Mouse (Mus musculus): ENCODE data around the gene Abt1. TPM values are rescaled to one million over a fixed set of nuclear protein-coding genes. Genes with fewer than 3 reads are reported as not detected.

Gene Abt1
- polyA plus RNA-seq (2014; fragmentation: Illumina TruSeq; extraction: RNeasy Lipid Tissue Mini Kit (QIAGEN cat#74804); ENCODE audit: low read depth, low replicate concordance), result 2.2 TPM

DNA sequence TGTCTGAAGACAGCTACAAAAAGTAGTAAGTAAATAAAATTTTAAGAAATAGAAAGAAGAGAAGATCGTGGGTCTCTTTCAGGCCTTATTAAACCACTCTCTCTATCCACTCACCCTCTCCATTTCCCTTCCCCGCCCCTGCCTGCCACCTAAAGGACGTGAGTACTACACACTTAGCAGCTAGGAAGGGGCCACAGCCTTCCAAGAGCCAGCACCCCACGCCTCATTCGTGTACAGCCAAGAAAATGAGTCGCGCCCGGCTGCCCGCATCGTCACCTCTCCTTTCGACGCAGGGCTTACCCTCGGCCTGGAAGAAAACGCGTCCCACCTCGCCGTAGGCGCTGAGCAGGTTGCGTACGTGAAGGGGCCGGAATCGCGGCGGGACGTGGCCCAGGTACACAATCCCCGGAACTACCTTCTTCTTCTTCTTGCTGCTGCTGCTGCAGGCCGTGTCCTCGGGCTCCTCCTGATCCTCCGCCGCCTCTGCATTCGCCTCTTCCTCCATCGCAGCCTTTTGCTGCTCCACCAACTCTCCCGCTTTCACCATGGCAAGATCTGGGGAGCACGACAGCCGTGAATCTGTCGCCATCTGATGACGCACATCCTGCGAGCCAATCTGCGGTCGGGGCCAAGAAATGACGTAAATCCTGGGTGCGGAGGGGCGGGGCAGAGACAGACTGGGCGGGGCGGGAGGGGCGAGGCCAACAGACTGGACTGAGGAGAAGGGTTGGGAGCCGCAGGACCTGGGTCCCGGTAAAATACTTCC is at the start of gene Abt1:
Gene Abt1 (minus strand): TSS at position 581 of the 766 bp plus-strand sequence.

DNA sequence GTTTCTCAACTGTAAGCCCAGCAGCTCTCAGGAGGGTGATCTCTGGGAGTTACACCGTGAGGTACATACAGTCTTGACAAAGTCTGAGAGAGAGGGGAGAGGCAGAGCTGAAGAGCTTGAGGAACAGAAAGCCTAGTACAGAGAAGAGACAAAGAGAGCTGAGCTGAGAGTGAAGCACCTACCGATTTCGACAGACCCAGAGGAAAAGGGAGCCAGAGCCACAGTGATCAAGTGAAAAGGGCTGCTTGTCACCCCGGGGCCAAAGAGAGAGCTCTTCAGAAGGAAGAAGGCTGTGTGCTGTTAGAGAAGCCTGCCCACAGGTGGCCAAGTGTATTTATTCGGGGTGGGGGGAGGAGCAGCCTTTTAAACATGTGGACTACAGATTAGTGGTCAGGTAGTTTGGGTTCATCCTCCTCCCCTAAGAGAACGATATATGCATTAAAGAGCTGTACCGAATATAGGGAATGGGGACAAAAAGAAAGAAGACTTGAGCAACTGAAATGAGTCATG is 42.0 kb upstream of the Abt1 start, which contains the start of gene Btn1a1:
Gene Btn1a1 (minus strand): TSS at position 302 of the 510 bp plus-strand sequence.

DNA sequence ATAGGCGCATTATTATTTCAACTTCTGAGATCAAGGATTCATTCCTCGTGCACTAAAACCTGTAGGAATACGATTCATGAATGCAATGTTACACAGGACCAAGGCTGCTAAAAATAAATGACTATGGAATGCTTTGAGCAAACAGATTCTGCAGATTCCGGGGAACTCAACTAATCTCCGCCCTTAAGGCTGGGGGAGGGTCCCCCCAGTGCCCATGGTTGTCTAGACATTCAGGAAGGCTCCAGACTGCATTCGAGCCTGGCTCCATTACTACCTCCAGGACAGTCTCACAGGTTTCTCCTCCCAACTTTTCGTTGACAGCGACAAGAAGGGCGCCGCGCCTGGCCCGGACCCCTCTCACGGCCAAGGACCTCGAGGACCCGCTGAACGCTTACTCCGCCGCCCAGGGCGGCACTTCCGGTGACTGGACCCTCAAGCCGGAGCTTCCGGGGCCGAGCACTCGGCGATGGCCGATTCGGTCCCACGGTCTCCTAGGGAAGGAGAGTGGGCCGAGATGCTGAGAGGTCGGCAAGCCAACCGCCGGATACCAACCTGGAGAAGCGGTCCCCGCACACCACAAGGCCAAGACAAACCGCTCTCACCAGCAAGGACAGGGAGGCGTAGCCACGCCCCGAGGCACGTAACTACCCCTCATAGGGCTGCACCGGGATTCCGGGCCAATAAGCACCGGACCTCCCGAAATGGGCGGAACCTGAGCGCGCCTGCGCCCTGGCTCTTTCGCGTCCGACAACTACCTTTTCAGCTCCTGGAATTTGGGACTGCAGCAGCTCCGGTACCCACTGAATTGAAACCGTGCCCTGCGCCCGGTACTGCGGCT is 54.9 kb downstream of the Abt1 start, which contains the start of gene Zfp322a:
Gene Zfp322a (minus strand): TSS at position 626 of the 838 bp plus-strand sequence.

Other genes starting within 250 kb of the Abt1 start
- not detected for gene Vmn1r220, start 235.9 kb downstream of the Abt1 start, polyA plus RNA-seq (2014; fragmentation: Illumina TruSeq; extraction: RNeasy Lipid Tissue Mini Kit (QIAGEN cat#74804); ENCODE audit: low read depth, low replicate concordance)
- gene Vmn1r221, start 209.7 kb downstream of the Abt1 start, polyA plus RNA-seq (2014; fragmentation: Illumina TruSeq; extraction: RNeasy Lipid Tissue Mini Kit (QIAGEN cat#74804); ENCODE audit: low read depth, low replicate concordance), result not detected
- gene Vmn1r222, start 187.9 kb downstream of the Abt1 start, polyA plus RNA-seq (2014; fragmentation: Illumina TruSeq; extraction: RNeasy Lipid Tissue Mini Kit (QIAGEN cat#74804); ENCODE audit: low read depth, low replicate concordance), result not detected
- gene Vmn1r223, start 176.7 kb downstream of the Abt1 start, polyA plus RNA-seq (2014; fragmentation: Illumina TruSeq; extraction: RNeasy Lipid Tissue Mini Kit (QIAGEN cat#74804); ENCODE audit: low read depth, low replicate concordance), result not detected
- 97.3 TPM for gene Zfp322a, start 54.7 kb downstream of the Abt1 start, polyA plus RNA-seq (2014; fragmentation: Illumina TruSeq; extraction: RNeasy Lipid Tissue Mini Kit (QIAGEN cat#74804); ENCODE audit: low read depth, low replicate concordance)
- gene Btn1a1, start 42.0 kb upstream of the Abt1 start, polyA plus RNA-seq (2014; fragmentation: Illumina TruSeq; extraction: RNeasy Lipid Tissue Mini Kit (QIAGEN cat#74804); ENCODE audit: low read depth, low replicate concordance), result 4.6 TPM
- gene Btn2a2, start 65.0 kb upstream of the Abt1 start, polyA plus RNA-seq (2014; fragmentation: Illumina TruSeq; extraction: RNeasy Lipid Tissue Mini Kit (QIAGEN cat#74804); ENCODE audit: low read depth, low replicate concordance), result not detected
- not detected for gene Hist1h4h, start 107.2 kb upstream of the Abt1 start, polyA plus RNA-seq (2014; fragmentation: Illumina TruSeq; extraction: RNeasy Lipid Tissue Mini Kit (QIAGEN cat#74804); ENCODE audit: low read depth, low replicate concordance)
- not detected for gene Hist1h2af, start 110.0 kb upstream of the Abt1 start, polyA plus RNA-seq (2014; fragmentation: Illumina TruSeq; extraction: RNeasy Lipid Tissue Mini Kit (QIAGEN cat#74804); ENCODE audit: low read depth, low replicate concordance)
- not detected for gene Hist1h3g, start 111.6 kb upstream of the Abt1 start, polyA plus RNA-seq (2014; fragmentation: Illumina TruSeq; extraction: RNeasy Lipid Tissue Mini Kit (QIAGEN cat#74804); ENCODE audit: low read depth, low replicate concordance)
- 2.1 TPM for gene Hist1h2bh, start 119.5 kb upstream of the Abt1 start, polyA plus RNA-seq (2014; fragmentation: Illumina TruSeq; extraction: RNeasy Lipid Tissue Mini Kit (QIAGEN cat#74804); ENCODE audit: low read depth, low replicate concordance)
- not detected for gene Hist1h3f, start 120.2 kb upstream of the Abt1 start, polyA plus RNA-seq (2014; fragmentation: Illumina TruSeq; extraction: RNeasy Lipid Tissue Mini Kit (QIAGEN cat#74804); ENCODE audit: low read depth, low replicate concordance)
- gene Hist1h4f, start 127.8 kb upstream of the Abt1 start, polyA plus RNA-seq (2014; fragmentation: Illumina TruSeq; extraction: RNeasy Lipid Tissue Mini Kit (QIAGEN cat#74804); ENCODE audit: low read depth, low replicate concordance), result not detected
- gene Hist1h1d, start 129.4 kb upstream of the Abt1 start, polyA plus RNA-seq (2014; fragmentation: Illumina TruSeq; extraction: RNeasy Lipid Tissue Mini Kit (QIAGEN cat#74804); ENCODE audit: low read depth, low replicate concordance), result 3.9 TPM
- not detected for gene Hist1h3e, start 138.5 kb upstream of the Abt1 start, polyA plus RNA-seq (2014; fragmentation: Illumina TruSeq; extraction: RNeasy Lipid Tissue Mini Kit (QIAGEN cat#74804); ENCODE audit: low read depth, low replicate concordance)
- gene Hist1h2ae, start 147.4 kb upstream of the Abt1 start, polyA plus RNA-seq (2014; fragmentation: Illumina TruSeq; extraction: RNeasy Lipid Tissue Mini Kit (QIAGEN cat#74804); ENCODE audit: low read depth, low replicate concordance), result not detected
- 3.6 TPM for gene Hist1h2bg, start 147.5 kb upstream of the Abt1 start, polyA plus RNA-seq (2014; fragmentation: Illumina TruSeq; extraction: RNeasy Lipid Tissue Mini Kit (QIAGEN cat#74804); ENCODE audit: low read depth, low replicate concordance)
- not detected for gene Hist1h2bf, start 150.3 kb upstream of the Abt1 start, polyA plus RNA-seq (2014; fragmentation: Illumina TruSeq; extraction: RNeasy Lipid Tissue Mini Kit (QIAGEN cat#74804); ENCODE audit: low read depth, low replicate concordance)
- gene Hist1h2ad, start 150.5 kb upstream of the Abt1 start, polyA plus RNA-seq (2014; fragmentation: Illumina TruSeq; extraction: RNeasy Lipid Tissue Mini Kit (QIAGEN cat#74804); ENCODE audit: low read depth, low replicate concordance), result not detected
- gene Hist1h3d, start 151.9 kb upstream of the Abt1 start, polyA plus RNA-seq (2014; fragmentation: Illumina TruSeq; extraction: RNeasy Lipid Tissue Mini Kit (QIAGEN cat#74804); ENCODE audit: low read depth, low replicate concordance), result 6.7 TPM
- gene Hist1h4d, start 157.7 kb upstream of the Abt1 start, polyA plus RNA-seq (2014; fragmentation: Illumina TruSeq; extraction: RNeasy Lipid Tissue Mini Kit (QIAGEN cat#74804); ENCODE audit: low read depth, low replicate concordance), result 2.3 TPM
- gene Hist1h2be, start 197.3 kb upstream of the Abt1 start, polyA plus RNA-seq (2014; fragmentation: Illumina TruSeq; extraction: RNeasy Lipid Tissue Mini Kit (QIAGEN cat#74804); ENCODE audit: low read depth, low replicate concordance), result 16.9 TPM
- 6.3 TPM for gene Hist1h1e, start 198.7 kb upstream of the Abt1 start, polyA plus RNA-seq (2014; fragmentation: Illumina TruSeq; extraction: RNeasy Lipid Tissue Mini Kit (QIAGEN cat#74804); ENCODE audit: low read depth, low replicate concordance)